Mouse (Mus musculus) myocyte (in vitro differentiated cells): ENCODE data around the gene Rab30.

ENCODE experiments used
- CEBPB ChIP-seq: IDR thresholded peaks from 2 replicates; pipeline ENCODE4 v1.6.1; 2011; ENCODE audit warnings: mild to moderate bottlenecking, moderate library complexity; ENCODE audit not compliant: poor library complexity, insufficient read depth, severe bottlenecking
- E2F4 ChIP-seq: IDR thresholded peaks from one replicate; pipeline ENCODE4 v1.6.1; 2011; ENCODE audit warnings: mild to moderate bottlenecking, control low read depth, moderate library complexity; ENCODE audit not compliant: insufficient read depth
- MAX ChIP-seq: IDR thresholded peaks from one replicate; pipeline ENCODE4 v1.6.1; 2011; ENCODE audit warnings: low read depth, mild to moderate bottlenecking, control low read depth
- MYOD1 ChIP-seq, 3 experiments: IDR thresholded peaks; one replicate each; pipeline ENCODE4 v1.6.1; 2011; ENCODE audit warnings: control low read depth in 2 of 3, low read depth in 2 of 3, mild to moderate bottlenecking in 2 of 3, moderate library complexity in 1 of 3; ENCODE audit not compliant: insufficient read length in 2 of 3, control insufficient read depth in 1 of 3
- MYOG ChIP-seq, 3 experiments: IDR thresholded peaks; one replicate each; pipeline ENCODE4 v1.6.1; 2011; ENCODE audit warnings: control low read depth in 2 of 3, low read depth in 2 of 3, mild to moderate bottlenecking in 2 of 3; ENCODE audit not compliant: insufficient read length in 2 of 3, control insufficient read depth in 1 of 3, insufficient read depth in 1 of 3
- POLR2A ChIP-seq: IDR thresholded peaks from one replicate; pipeline ENCODE4 v1.6.1; 2011; ENCODE audit warnings: low read depth, mild to moderate bottlenecking, control low read depth, moderate library complexity; ENCODE audit not compliant: insufficient read length
- POLR2AphosphoS2 ChIP-seq: IDR thresholded peaks from one replicate; pipeline ENCODE4 v1.6.1; 2011; ENCODE audit warnings: low read depth, control low read depth; ENCODE audit not compliant: insufficient read length
- REST ChIP-seq: IDR thresholded peaks from one replicate; pipeline ENCODE4 v1.6.1; 2011; ENCODE audit warnings: mild to moderate bottlenecking, control low read depth, moderate library complexity; ENCODE audit not compliant: insufficient read depth, insufficient read length
- SRF ChIP-seq: IDR thresholded peaks from one replicate; pipeline ENCODE4 v1.6.1; 2011; ENCODE audit warnings: low read depth; ENCODE audit not compliant: control insufficient read depth, insufficient read length
- TCF12 ChIP-seq: IDR thresholded peaks from one replicate; pipeline ENCODE4 v1.6.1; 2011; ENCODE audit warnings: mild to moderate bottlenecking, control low read depth; ENCODE audit not compliant: poor library complexity, insufficient read depth, severe bottlenecking
- USF1 ChIP-seq: IDR thresholded peaks from one replicate; pipeline ENCODE4 v1.6.1; 2011; ENCODE audit warnings: low read depth, mild to moderate bottlenecking, control low read depth, moderate library complexity

- no peak for TF ChIP-seq POLR2A
- TF ChIP-seq MYOD1 (IDR thresholded peaks at IDR 0.05; ENCODE audit: control insufficient read depth in 1 of 3, insufficient read length in 2 of 3, low read depth in 2 of 3) = no peak
- no peak for TF ChIP-seq CEBPB
- TF ChIP-seq USF1 = no peak
- no peak for TF ChIP-seq E2F4
- no peak for TF ChIP-seq MAX
- TF ChIP-seq TCF12 = no peak
- no peak for TF ChIP-seq MYOG (IDR thresholded peaks at IDR 0.05; ENCODE audit: control insufficient read depth in 1 of 3, insufficient read depth in 1 of 3, insufficient read length in 2 of 3, low read depth in 2 of 3)
- no peak for TF ChIP-seq SRF
- no peak for TF ChIP-seq POLR2AphosphoS2
- no peak for TF ChIP-seq REST
Observed at GRCm38 (mm10) chr7:92742341-92742741, 938 bp downstream of the Rab30 start.
